Mouse (Mus musculus) spleen, adult 18-20 months (tissue): ENCODE results near the gene Tsg101.

ENCODE experiments used
- DNase-seq, 2 experiments: peaks; one replicate each; pipeline ENCODE4 v3.0.0; 2022; ENCODE audit warnings: mixed read lengths in 2 of 2

The Tsg101 gene

DNA sequence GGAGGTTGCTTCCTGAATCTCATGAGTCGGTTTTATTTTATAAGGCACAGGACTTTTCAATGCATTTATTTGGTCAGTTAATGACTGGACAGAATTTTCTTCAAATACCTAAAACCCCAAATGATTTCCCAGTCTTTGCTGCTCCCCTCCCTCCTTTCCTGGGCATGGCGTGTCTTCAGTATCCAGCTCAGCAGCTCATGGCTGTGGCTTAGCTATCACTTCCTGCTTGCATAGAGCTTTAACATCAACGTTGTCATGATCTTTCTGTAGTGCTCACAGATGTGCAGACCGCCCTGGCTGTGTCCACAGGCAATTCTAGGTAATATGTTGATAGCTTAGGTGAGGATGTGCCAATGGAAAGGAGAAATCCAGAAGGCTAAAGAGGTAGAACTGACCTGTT, 47.8 kb downstream of the Tsg101 start:
- no peak for DNase-seq

DNA sequence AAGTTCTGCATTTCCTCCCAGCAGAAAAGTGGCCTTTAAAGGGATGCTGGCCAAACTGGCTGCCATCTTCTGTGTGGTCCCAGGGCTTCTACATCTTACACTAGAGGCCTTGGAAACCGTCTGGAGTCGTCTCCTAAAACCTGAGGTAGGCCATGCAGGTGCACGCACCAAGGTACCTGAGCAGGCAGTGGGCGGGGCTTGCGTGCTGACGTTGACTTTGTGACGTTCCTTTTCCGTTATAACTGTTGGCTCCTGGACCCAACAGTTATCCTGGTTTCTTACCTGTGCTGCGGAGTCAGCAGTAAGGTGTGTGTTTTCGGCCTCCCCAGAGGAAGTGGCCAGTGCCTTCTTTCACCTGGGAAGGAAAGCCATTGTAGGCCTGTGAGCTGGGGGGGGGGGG, 58.8 kb downstream of the Tsg101 start, which contains the start of gene Ldhc:
Gene Ldhc, plus strand, starts transcription at position 208 of the 400 bp plus-strand sequence.
- no peak for DNase-seq

DNA sequence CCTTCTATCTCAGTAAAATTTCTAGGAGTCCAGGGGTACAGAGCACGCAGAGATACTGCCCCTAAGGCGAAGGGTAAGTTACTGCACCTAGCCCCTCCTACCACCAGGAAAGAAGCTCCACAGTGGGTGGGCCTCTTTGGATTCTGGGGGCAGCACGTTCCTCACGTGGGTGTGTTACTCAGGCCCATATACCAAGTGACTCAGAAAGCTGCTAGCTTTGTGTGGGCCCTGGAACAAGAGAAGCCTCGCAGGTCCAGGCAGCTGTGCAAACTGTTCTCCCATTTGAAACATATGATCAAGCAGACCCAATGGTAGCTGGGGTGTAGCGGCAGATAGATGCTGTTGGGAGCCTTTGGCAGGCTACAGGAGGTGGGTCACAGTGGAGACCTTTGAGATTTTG, 60.7 kb downstream of the Tsg101 start:
- no peak for DNase-seq

GRCm38 (mm10) chr7:46857436-46857835, 62.3 kb downstream of the Tsg101 start:
- no peak for DNase-seq

DNA sequence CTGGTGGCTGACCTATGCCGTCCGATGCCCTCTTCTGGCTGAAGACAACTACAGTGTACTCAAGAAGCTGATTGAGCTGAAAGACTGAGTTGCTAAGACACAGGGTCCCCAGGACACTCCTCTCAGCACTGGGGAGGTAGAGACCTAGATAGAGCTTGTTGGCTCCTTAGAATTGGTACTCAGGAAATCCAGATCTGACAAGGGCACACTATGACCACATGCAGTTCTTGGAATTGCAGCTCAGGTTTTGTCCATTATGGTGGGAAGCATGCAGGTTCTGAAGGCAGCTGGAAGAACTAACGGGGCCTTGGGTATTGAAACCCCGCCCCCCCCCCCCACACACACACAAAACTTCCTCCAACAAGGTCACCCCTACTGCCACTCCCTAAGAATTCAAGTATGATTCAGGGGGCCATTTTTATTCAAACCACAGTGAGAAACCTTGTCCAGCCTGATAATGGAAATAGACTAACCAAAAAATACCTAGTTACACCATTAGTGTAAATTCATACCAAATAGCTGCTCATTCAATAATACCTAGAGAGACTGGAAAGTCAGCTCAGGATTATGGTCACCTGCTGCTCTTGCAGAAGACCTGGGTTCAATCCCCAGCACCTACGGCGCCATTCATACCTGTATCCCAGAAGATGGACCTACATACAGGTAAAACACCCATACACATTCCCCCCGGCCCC, 63.8 kb downstream of the Tsg101 start:
- no peak for DNase-seq

DNA sequence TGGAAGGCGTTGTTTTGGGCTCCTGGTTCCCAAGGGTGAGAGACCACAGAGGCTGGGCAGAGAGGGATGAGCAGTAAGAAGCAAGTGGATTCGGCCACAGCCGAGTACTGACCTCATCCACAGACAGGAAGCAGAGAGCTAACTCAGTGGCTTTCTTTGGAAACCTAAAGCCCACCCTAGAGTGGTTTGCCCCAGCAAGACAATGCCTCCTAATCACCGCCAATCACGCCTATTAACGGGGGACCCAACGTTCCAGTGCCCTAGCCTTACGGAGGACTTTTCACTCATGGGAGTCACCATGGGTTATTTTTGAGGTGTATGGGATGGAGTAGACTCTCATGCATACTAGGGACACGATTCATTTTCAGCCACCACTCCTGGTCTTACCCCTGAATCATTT, 66.4 kb downstream of the Tsg101 start:
- no peak for DNase-seq

- DNase-seq, result no peak
Observed at GRCm38 (mm10) chr7:46852666-46853065, 67.1 kb downstream of the Tsg101 start.

DNA sequence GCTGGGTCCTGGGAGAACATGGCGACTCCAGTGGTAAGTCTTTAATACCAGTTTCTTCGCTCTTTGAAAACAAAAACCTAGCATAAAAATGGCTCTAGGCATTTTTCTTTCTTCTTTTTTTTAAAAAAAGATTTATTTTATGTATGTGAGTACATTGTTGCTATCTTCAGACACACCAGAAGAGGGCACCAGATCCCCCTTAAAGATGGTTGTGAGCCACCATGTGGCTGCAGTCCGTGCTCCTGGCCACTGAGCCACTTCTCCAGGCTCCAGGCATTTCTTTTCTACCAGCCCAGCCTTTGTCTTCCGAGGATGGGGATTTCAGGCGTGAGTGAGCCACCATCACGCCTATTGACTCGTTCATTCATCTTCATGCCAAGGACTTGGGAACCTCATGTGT, 68.7 kb downstream of the Tsg101 start:
- DNase-seq, result no peak

DNA sequence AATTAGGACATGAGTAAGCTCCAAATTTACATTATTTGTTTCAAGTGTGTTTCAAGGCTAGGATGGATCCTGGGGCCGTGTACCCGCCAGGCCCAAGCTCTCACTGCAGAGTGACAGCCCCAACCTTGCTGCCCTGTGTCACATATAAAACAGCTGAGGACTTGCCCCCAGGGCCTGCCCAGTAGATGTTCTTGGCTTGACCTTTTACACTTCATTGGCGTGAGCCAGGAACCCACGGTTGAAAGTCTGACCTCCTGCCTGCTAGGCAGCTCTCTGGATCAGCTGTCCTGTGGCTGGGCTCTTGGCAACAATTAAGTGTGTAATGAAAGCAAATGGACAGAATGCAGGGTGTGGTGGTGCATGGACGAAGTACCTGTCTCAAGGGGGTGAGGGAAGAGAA, 70.5 kb downstream of the Tsg101 start:
- DNase-seq, result no peak

DNA sequence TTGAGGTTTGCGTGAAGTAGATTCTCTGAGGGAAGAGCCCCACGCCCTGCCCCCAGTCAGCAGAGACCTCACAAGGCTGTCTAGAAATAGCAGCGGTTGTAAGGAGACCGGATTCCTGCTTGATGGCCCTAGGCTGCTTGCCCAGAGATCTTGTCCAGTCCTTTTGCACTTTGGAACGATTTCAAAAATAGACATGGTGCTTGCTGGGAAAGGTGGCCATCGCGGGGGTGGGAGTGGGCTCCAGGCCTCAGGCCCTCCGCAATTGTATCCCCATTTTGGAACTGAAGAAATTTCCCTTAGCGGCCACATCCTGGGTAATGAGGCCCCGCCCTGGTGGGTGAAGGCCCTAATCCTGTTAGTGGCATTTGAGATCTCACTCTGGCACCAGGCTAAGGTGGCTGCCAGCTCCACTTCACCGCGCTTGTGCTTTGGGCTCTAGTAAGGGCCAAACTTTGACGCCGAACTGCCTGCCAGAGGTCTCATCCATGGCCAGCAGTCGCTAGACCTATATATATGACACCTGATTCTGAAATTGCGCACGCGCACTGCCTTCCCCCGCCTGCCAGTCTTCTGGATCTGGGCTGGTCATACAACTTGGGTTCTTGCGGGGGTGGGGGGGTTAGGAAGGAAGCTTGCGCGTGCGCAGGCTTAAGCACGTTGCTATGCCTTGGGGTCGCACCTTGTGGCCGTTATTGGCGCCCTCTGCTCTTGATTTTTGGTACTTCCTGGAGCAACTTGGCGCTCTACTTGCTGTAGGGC, 73.1 kb downstream of the Tsg101 start:
- peak; percentile 35 to 48 for DNase-seq

DNA sequence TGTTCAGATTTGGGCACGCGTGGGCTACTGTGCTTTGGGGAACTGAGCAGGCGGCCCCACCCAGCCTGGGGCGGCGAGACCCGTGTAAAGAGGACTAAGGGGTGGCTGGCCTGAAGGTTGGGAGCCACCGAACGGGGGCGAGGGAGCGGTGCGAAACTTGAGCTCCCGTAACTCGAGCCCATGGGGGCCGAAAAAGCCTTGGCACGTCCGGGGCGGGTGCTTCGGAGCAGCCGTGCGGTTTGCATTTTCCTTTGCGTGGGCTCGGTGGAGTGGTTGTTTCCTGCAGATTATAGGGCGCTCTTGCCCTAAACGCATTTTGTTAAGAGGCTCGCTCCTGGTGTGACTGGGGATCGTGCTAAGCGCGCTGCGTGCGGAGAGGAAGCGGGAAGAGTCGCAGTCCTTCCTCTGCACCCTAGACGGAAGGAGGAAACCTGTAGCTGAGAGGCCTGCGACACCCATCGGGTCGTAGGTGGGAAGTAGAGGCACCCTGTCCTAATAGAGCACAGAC, 73.7 kb downstream of the Tsg101 start:
- peak; percentile 40 to 57 for DNase-seq

DNA sequence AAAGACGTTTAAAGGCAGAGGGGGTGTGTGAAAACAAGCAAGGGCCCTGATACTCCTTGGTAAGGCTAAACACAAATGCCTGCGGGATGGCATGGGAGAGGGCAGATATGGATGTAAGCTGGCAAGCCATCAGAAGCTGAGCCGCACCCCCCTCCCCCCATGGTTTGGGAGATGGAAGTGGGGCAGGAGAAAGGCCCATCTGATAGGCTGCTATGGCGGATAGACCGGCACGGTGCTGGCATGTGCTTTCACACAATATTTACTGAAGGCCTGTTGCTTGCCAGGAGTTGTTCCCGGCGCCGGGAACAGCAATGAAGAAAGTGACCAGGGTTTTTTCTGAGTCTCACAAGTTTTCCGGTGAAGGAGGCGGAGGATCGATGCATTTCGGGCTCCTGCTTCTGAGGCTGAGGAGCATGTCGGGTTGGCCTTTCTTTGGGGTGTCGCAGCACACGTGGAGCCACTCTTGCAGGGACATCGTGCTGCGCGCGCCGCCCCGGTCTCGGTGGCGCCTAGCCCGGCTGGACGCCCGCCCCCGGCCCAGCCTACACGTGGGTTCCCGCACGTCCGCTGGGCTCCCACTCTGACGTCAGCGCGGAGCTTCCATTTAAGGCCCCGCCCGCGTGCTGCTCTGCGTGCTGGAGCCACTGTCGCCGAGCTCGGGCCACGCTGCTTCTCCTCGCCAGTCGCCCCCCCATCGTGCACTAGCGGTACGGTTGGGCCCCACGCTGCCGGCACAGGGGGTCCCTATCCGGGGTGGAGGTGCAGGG, 74.4 kb downstream of the Tsg101 start:
- peak; percentile 88 to 95 for DNase-seq

GRCm38 (mm10) chr7:46843576-46843975, 76.2 kb downstream of the Tsg101 start:
- no peak for DNase-seq

DNA sequence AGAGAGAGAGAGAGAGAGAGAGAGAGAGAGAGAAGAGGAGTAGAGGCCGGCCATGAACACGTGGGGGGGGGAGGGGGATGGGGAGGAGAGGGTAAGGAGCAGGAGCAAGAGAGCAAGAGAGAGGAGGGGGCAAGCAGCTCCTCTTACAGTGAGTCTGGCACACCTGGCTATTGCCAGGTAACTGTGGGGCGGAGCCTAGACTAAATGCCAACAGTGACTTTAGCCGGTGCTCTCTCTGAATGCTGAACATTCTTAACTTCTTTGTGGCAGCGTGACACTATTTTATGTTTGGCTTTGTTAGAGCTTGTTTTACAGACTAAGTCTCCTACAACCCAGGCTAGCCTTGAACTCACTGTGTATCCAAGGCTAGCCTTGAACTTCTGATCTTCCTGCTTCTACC, 77.5 kb downstream of the Tsg101 start:
- DNase-seq, result no peak

- no peak for DNase-seq
Observed at GRCm38 (mm10) chr7:46840787-46841525, 78.8 kb downstream of the Tsg101 start, which contains the start of gene Ldha. TSS of gene Ldha (plus strand) at chr7:46841475.

DNA sequence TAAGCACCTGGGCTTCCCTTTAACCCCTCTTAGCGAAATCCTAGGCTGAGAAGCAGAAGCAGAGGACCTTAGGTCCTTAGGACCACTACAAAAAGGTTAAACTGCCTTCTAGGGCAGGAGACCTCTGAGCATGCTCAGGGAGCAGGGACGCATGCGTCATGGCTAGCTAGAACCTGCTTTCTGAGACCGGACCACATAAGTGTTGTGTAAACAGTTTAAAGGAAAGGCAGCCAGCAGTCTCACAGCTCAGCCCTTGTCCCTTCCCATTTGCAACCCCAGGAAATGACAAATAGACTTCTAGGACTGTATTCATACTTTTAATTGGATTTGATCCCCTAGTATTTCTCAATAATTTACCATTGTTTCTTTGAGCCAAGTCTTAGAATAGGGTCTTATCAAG, 79.4 kb downstream of the Tsg101 start:
- no peak for DNase-seq

DNA sequence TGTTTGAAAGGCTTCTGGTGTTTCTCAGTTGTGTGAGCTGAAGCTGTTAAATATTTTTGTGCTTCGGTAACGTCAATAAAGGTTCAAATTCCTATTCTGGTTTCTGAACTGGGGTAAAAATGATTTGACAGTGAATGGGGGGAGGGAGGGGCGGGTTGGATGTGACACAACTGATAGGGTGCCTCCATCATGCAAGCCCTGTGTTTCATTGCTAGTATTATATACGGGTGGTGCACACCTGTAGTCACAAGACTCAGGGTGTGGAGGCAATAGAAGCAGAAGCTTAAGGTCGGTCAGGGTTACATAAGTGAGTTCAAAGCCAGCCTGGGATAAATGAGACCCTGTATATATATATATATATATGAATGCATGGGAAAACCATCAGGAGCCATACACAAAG, 79.9 kb downstream of the Tsg101 start:
- DNase-seq, result no peak

DNA sequence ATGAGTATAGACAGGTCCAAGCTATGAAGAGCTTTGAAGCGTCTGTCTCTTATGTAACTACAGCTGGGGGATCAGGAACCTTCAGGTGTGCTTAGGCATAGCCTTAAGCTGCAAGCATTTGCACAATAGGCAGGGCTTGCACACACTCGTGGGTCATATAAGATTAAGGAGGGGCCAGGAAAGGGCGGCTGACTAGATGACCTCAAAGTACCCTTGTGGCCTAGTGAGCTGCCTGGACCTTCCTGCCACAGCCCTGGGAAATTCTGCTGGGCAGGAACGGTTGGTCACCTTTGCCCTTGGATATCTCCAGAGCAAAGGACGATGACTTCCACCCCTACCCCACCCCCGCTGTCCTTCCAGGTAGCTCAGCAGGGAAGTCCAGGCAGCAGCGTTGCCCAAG, 80.3 kb downstream of the Tsg101 start:
- no peak for DNase-seq
